Mouse (Mus musculus): ENCODE measurements around the gene Grin2a. TPM values are rescaled to one million over a fixed set of nuclear protein-coding genes. Genes with fewer than 3 reads are reported as not detected.

Grin2a gene
- polyA plus RNA-seq, 1 experiment = 0.04 TPM

DNA sequence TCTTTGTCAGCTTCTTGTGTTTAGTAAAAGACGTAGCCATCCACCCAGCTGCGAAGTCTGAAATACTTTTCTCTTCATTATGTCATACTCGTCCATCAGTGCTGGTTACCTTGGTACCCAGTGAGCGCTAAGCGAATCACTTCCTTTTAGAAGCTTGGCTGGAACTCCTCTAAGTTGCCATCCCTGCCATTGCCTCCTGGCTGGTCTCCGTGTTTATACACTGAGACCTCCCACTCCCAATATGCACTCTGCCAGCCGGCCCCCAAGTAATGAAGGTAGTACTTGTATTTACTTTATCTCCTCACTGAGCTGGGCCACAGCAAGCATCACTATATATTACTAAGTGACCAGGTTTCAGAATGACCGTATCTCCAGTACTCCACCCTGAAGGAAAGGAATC is 242.8 kb downstream of the Grin2a start:
- Histone ChIP-seq H3K27me3 (ENCODE audit: control insufficient read depth, insufficient read depth, low read length) (no peaks in the 10 kb centered on the region), H3K27ac (ENCODE audit: insufficient read depth, low read length) (no peak overlapping the region), H3K36me3 (ENCODE audit: control insufficient read depth, insufficient read depth, low read length) (no peaks in the 10 kb centered on the region), H3K4me3 (ENCODE audit: extremely low read depth, insufficient read depth, insufficient read length) (no peak overlapping the region), H3K4me1 (ENCODE audit: control insufficient read depth, insufficient read depth, insufficient read length) (no peaks in the 10 kb centered on the region)
- TF ChIP-seq CTCF (IDR thresholded peaks at IDR 0.05; ENCODE audit: extremely low read depth, insufficient read depth, insufficient read length, insufficient replicate concordance) = no peak
- no peak for TF ChIP-seq POLR2A (IDR thresholded peaks at IDR 0.05; ENCODE audit: low read depth, low read length)
- 85% methylated on average over 8 of the region's 8 CpGs for WGBS
- DNase-seq (ENCODE audit: low read depth in 1 of 2, low spot score in 2 of 2) = no peak

DNA sequence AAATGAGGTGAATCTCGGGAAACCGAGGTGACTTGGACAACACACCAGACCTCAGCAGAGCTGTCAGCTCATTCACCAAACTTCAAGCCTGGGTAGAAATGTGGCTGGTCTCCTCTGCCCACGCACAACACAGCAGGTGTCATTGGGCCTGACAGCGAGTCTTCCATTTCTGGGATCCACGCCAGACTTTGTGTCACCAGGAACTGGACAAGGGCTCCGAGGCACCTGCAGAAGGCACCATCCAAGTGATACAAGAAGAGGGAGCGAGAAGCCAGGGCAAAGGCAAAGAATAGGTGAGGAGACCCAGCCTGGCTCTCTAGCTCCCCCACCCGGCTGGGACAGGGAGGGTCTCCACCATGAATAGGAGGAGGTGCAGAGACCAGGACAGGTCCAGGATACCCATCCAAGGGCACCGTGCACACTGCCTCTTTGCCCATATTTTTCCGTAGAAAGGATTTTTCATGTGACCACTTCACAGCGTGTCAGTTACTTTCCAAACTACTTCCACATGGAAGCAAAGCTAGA is 244.3 kb downstream of the Grin2a start:
- Histone ChIP-seq H3K4me3 (ENCODE audit: extremely low read depth, insufficient read depth, insufficient read length) (no peak overlapping the region), H3K27me3 (ENCODE audit: control insufficient read depth, insufficient read depth, low read length) (no peaks in the 10 kb centered on the region), H3K27ac (ENCODE audit: insufficient read depth, low read length) (no peak overlapping the region), H3K36me3 (ENCODE audit: control insufficient read depth, insufficient read depth, low read length) (no peaks in the 10 kb centered on the region), H3K4me1 (ENCODE audit: control insufficient read depth, insufficient read depth, insufficient read length) (no peaks in the 10 kb centered on the region)
- TF ChIP-seq POLR2A (IDR thresholded peaks at IDR 0.05; ENCODE audit: low read depth, low read length) = no peak
- DNase-seq (ENCODE audit: low read depth in 1 of 2, low spot score in 2 of 2) = no peak
- 78% methylated on average over 11 of the region's 11 CpGs for WGBS

DNA sequence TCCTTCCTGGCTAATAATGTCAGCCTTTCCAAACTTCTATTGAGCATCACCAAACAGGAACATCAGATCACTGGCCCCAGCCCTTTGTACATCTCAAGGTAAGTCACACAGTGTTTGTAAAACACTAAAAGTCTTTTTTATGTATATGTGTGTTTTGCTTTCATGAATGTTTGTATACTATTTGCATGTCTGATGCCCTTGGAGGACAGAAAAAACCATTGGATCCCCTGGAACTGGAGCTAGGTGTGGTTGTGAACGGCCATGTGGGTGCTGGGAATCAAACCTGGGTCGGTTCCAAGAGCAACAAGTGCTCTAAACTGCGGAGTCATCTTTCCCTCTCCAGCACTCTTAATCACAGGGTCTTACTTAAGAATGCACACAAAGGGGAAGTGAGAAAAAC is 245.7 kb downstream of the Grin2a start:
- H3K27me3 ChIP-seq (ENCODE audit: control insufficient read depth, insufficient read depth, low read length) = no peaks in the 10 kb centered on the region
- DNase-seq (ENCODE audit: low read depth in 1 of 2, low spot score in 2 of 2) = no peak
- TF ChIP-seq POLR2A (IDR thresholded peaks at IDR 0.05; ENCODE audit: low read depth, low read length) = no peak
- no peak for TF ChIP-seq CTCF (IDR thresholded peaks at IDR 0.05; ENCODE audit: extremely low read depth, insufficient read depth, insufficient read length, insufficient replicate concordance)
- 80% methylated on average over 3 of the region's 3 CpGs for WGBS
- H3K36me3 ChIP-seq (ENCODE audit: control insufficient read depth, insufficient read depth, low read length) = no peaks in the 10 kb centered on the region
- no peak overlapping the region for H3K27ac ChIP-seq (ENCODE audit: insufficient read depth, low read length)
- H3K4me1 ChIP-seq (ENCODE audit: control insufficient read depth, insufficient read depth, insufficient read length) = no peaks in the 10 kb centered on the region
- no peak overlapping the region for H3K4me3 ChIP-seq (ENCODE audit: extremely low read depth, insufficient read depth, insufficient read length)

DNA sequence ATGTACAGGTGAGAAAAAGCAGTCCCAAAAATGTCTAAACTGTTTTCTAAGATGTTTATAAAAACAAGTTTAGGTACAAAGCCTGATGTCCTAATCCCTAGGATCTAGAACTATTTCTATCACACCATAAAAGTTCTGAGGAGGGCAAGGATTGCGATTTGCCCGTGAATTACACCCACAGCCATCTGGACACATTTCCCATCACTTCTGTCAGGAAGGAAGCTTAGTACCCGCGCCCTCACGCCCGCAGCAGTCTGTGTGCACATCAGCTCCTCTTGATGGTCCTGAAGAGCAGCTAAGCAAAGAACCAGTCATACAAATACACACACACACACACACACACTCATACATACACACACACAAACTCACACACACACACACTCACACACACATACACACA is 252.9 kb downstream of the Grin2a start:
- Histone ChIP-seq H3K4me1 (ENCODE audit: control insufficient read depth, insufficient read depth, insufficient read length) (no peaks in the 10 kb centered on the region), H3K36me3 (ENCODE audit: control insufficient read depth, insufficient read depth, low read length) (no peaks in the 10 kb centered on the region), H3K27ac (ENCODE audit: insufficient read depth, low read length) (no peak overlapping the region), H3K27me3 (ENCODE audit: control insufficient read depth, insufficient read depth, low read length) (no peaks in the 10 kb centered on the region), H3K4me3 (ENCODE audit: extremely low read depth, insufficient read depth, insufficient read length) (no peak overlapping the region)
- no peak for DNase-seq (ENCODE audit: low read depth in 1 of 2, low spot score in 2 of 2)
- TF ChIP-seq POLR2A (IDR thresholded peaks at IDR 0.05; ENCODE audit: low read depth, low read length) = no peak
- TF ChIP-seq CTCF (IDR thresholded peaks at IDR 0.05; ENCODE audit: extremely low read depth, insufficient read depth, insufficient read length, insufficient replicate concordance) = no peak
- 86% methylated on average over 6 of the region's 6 CpGs for WGBS

DNA sequence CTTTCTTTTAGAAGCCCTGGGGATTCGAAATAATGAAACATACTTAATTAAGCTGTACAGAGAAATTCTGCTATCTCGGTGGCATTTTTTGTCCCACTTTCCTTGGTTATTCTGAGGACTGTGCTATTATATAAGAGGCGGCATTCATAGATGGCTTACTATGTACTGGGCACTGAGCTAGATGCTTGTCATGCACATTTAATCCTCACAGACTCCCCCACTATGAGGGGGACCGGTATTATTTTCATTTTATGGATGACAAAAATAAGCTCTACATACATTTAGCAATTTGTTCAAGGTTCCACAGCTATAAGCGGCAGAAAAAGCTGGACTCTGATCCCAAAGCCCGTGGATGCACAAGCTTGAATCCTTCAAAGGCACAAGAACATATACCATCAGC is 256.7 kb downstream of the Grin2a start:
- DNase-seq (ENCODE audit: low read depth in 1 of 2, low spot score in 2 of 2) = no peak
- 88% methylated on average over 6 of the region's 6 CpGs for WGBS
- no peaks in the 10 kb centered on the region for H3K36me3 ChIP-seq (ENCODE audit: control insufficient read depth, insufficient read depth, low read length)
- no peaks in the 10 kb centered on the region for H3K27me3 ChIP-seq (ENCODE audit: control insufficient read depth, insufficient read depth, low read length)
- no peak for TF ChIP-seq CTCF (IDR thresholded peaks at IDR 0.05; ENCODE audit: extremely low read depth, insufficient read depth, insufficient read length, insufficient replicate concordance)
- no peak for TF ChIP-seq POLR2A (IDR thresholded peaks at IDR 0.05; ENCODE audit: low read depth, low read length)
- H3K4me1 ChIP-seq (ENCODE audit: control insufficient read depth, insufficient read depth, insufficient read length) = no peaks in the 10 kb centered on the region
- H3K27ac ChIP-seq (ENCODE audit: insufficient read depth, low read length) = no peak overlapping the region
- H3K4me3 ChIP-seq (ENCODE audit: extremely low read depth, insufficient read depth, insufficient read length) = no peak overlapping the region

DNA sequence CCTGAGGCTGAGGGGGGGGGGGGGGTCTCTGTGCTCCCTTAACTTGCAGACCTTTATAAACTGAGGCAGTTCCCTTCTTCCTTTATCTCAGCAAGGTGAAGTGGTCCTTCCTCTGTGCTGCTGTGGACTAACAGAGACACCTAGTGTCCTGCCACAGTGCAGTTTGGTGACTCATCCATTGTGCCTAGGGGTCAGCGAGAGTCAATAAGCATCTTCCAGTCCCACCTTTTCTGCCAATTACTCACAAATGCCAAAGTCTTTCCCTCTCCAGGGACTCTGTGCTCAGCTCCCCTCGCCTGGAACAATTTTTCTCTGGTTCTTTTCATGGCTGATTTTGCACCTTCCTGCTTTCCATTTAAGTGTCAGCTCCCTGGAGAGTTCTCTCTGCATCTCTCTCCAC is 258.2 kb downstream of the Grin2a start:
- H3K27me3 ChIP-seq (ENCODE audit: control insufficient read depth, insufficient read depth, low read length) = no peaks in the 10 kb centered on the region
- no peaks in the 10 kb centered on the region for H3K4me1 ChIP-seq (ENCODE audit: control insufficient read depth, insufficient read depth, insufficient read length)
- DNase-seq (ENCODE audit: low read depth in 1 of 2, low spot score in 2 of 2) = no peak
- WGBS = 34% methylated on average over 2 of the region's 2 CpGs
- H3K4me3 ChIP-seq (ENCODE audit: extremely low read depth, insufficient read depth, insufficient read length) = no peak overlapping the region
- no peak overlapping the region for H3K27ac ChIP-seq (ENCODE audit: insufficient read depth, low read length)
- H3K36me3 ChIP-seq (ENCODE audit: control insufficient read depth, insufficient read depth, low read length) = no peaks in the 10 kb centered on the region
- TF ChIP-seq POLR2A (IDR thresholded peaks at IDR 0.05; ENCODE audit: low read depth, low read length) (no peak), CTCF (IDR thresholded peaks at IDR 0.05; ENCODE audit: extremely low read depth, insufficient read depth, insufficient read length, insufficient replicate concordance) (no peak)

DNA sequence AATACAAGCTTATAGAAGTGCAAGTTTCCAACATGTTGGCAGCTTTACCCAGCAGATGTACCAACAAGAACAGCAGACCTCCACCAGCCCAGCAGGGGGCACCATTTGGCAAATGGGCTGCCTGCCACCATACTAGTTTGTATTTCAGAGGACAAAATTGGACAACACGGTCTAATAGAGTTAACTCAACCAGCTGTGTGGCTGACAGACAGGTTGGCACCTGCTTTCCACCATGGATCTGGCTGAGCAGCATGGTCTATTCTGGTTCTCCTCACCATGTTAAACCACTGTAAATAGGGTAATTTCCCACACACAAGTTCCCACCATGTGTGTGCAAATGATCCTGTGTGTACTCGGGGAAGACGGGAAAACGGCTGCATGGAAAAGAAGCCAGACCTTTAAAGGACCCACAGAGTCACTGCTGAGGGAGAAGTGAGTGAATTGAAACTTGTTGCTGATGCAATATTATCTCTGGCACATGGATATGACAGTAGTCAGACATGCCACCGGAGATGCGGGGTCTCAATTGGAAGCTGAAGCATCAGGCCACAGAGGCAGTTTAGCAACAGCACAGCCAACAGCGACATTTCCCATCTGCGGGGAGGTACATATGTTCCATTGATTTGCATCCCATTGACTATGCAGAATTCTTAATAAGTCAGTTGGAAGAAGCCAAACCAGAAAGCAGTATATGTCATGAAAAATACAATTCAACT is 259.8 kb downstream of the Grin2a start:
- no peak overlapping the region for H3K27ac ChIP-seq (ENCODE audit: insufficient read depth, low read length)

More for the DNA sequence above, 259.8 kb downstream of the Grin2a start:
- H3K36me3 ChIP-seq (ENCODE audit: control insufficient read depth, insufficient read depth, low read length) = no peaks in the 10 kb centered on the region
- no peak overlapping the region for H3K4me3 ChIP-seq (ENCODE audit: extremely low read depth, insufficient read depth, insufficient read length)
- WGBS = 91% methylated on average over 8 of the region's 8 CpGs
- no peaks in the 10 kb centered on the region for H3K27me3 ChIP-seq (ENCODE audit: control insufficient read depth, insufficient read depth, low read length)
- TF ChIP-seq POLR2A (IDR thresholded peaks at IDR 0.05; ENCODE audit: low read depth, low read length) (no peak), CTCF (IDR thresholded peaks at IDR 0.05; ENCODE audit: extremely low read depth, insufficient read depth, insufficient read length, insufficient replicate concordance) (no peak)
- H3K4me1 ChIP-seq (ENCODE audit: control insufficient read depth, insufficient read depth, insufficient read length) = no peaks in the 10 kb centered on the region
- DNase-seq (ENCODE audit: low read depth in 1 of 2, low spot score in 2 of 2) = no peak
